Mouse (Mus musculus) embryonic facial prominence, embryonic 10.5 days (tissue): ENCODE data around the gene Evi5. TPM values are rescaled to one million over a fixed set of nuclear protein-coding genes. Genes with fewer than 3 reads are reported as not detected.

Experiments
- DNase-seq: peaks from one replicate; pipeline ENCODE4 v3.0.0-alpha.2; 2017; ENCODE audit warnings: low spot score
- H3K27ac ChIP-seq: fragments of 300-500 bp; sonication (generic); replicated peaks from 2 replicates; pipeline ENCODE4 v1.5.1; 2016; ENCODE audit warnings: mild to moderate bottlenecking
- H3K27me3 ChIP-seq: fragments of 300-500 bp; sonication (generic); replicated peaks from 2 replicates; pipeline ENCODE4 v1.6.1; 2016; ENCODE audit warnings: low read depth, mild to moderate bottlenecking; ENCODE audit not compliant: poor library complexity, severe bottlenecking
- H3K36me3 ChIP-seq: fragments of 300-500 bp; sonication (generic); replicated peaks from 2 replicates; pipeline ENCODE4 v1.6.1; 2016; ENCODE audit warnings: mild to moderate bottlenecking, moderate library complexity
- H3K4me1 ChIP-seq: fragments of 300-500 bp; sonication (generic); 2 replicates; pipeline ENCODE4 v1.6.1; 2016
- H3K4me3 ChIP-seq: fragments of 300-500 bp; sonication (generic); 2 replicates; pipeline ENCODE4 v1.5.1; 2016; ENCODE audit warnings: mild to moderate bottlenecking, moderate library complexity
- H3K9me3 ChIP-seq: fragments of 300-500 bp; sonication (generic); 2 replicates; pipeline ENCODE4 v1.6.1; 2016; ENCODE audit warnings: mild to moderate bottlenecking
- WGBS: fragments of 180-500 bp; shearing (Covaris S2); methylation state at CpG from one replicate; pipeline ENCODE4 v1.1.7; 2016; 5-methylcytosine and 5-hydroxymethylcytosine counted together
- polyA plus RNA-seq: library from polyadenylated mRNA; unstranded; fragments of >200 nt; fragmentation: Nextera tagmentation; extraction: Ambion mirVana; gene quantifications from 2 replicates; pipeline ENCODE4 v1.2.1, GENCODE M21; 2016

Gene Evi5
- 55.7 and 56.5 TPM in 2 replicates for polyA plus RNA-seq

- WGBS = 51% methylated on average over 4 of the region's 4 CpGs
- no peak for DNase-seq
- Histone ChIP-seq H3K27ac (no peak within 1 kb of the TSS), H3K4me3 (no peak within 1 kb of the TSS), H3K4me1 (0 out of 2 replicates have a peak, but pooled peaks cover 3% of the 10 kb centered on the region), H3K27me3 (peaks cover 16% of the 10 kb centered on the region), H3K36me3 (no peaks in the 10 kb centered on the region), H3K9me3 (no peaks in the 10 kb centered on the region)
These were observed at the start of gene Evi5 for GRCm38 (mm10) chr5:107874561-107875260. Evi5 (minus strand) TSS chr5:107875107.

GRCm38 (mm10) chr5:107924564-107924963 is 49.7 kb upstream of the Evi5 start:
- Histone ChIP-seq H3K27me3 (no peaks in the 10 kb centered on the region), H3K36me3 (no peaks in the 10 kb centered on the region), H3K4me1 (0 out of 2 replicates have a peak, but pooled peaks cover 3% of the 10 kb centered on the region), H3K9me3 (no peaks in the 10 kb centered on the region), H3K27ac (no peak overlapping the region), H3K4me3 (no peak overlapping the region)
- DNase-seq = no peak
- WGBS = 85% methylated on average over 8 of the region's 8 CpGs

- no peak for DNase-seq
- 88% methylated on average over 1 of the region's 1 CpGs for WGBS
- Histone ChIP-seq H3K27ac (no peak overlapping the region), H3K4me3 (no peak overlapping the region), H3K27me3 (no peaks in the 10 kb centered on the region), H3K4me1 (0 out of 2 replicates have a peak, but pooled peaks cover 3% of the 10 kb centered on the region), H3K9me3 (no peaks in the 10 kb centered on the region), H3K36me3 (no peaks in the 10 kb centered on the region)
These were observed 47.9 kb upstream of the Evi5 start for GRCm38 (mm10) chr5:107922836-107923235.

GRCm38 (mm10) chr5:107921400-107922252 is 46.7 kb upstream of the Evi5 start:
- Histone ChIP-seq H3K9me3 (no peaks in the 10 kb centered on the region), H3K27ac (no peak overlapping the region)
- 79% methylated on average over 2 of the region's 2 CpGs for WGBS

DNA sequence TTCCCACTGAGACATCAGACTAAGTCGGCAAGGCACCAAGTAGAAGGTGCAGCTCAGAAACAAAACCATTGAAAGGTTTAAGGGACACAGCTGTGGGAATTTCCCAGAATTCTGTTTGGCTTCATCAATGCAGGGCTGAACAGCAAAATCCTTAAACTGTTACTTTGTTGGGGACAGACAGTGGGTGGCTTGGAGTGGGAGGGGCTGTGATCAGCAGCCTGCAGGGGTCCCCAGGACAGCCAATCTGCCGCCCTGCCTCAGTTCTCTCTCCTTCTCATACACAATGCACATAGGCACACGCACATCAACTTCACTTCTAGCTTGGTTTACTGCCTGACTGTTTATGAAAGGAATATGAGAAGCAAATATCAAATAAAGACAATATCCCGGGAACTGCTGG is 40.4 kb upstream of the Evi5 start:
- Histone ChIP-seq H3K27ac (no peak overlapping the region), H3K9me3 (no peaks in the 10 kb centered on the region)

More at GRCm38 (mm10) chr5:107921400-107922252, 46.7 kb upstream of the Evi5 start:
- Histone ChIP-seq H3K27me3 (no peaks in the 10 kb centered on the region), H3K4me3 (no peak overlapping the region), H3K36me3 (no peaks in the 10 kb centered on the region), H3K4me1 (0 out of 2 replicates have a peak, but pooled peaks cover 3% of the 10 kb centered on the region)
- DNase-seq = no peak

GRCm38 (mm10) chr5:107911012-107911411 is 36.1 kb upstream of the Evi5 start:
- no peaks in the 10 kb centered on the region for H3K9me3 ChIP-seq
- H3K27ac ChIP-seq = no peak overlapping the region
- 90% methylated on average over 5 of the region's 5 CpGs for WGBS
- DNase-seq = no peak
- H3K4me1 ChIP-seq = no peaks in the 10 kb centered on the region
- H3K4me3 ChIP-seq = no peak overlapping the region
- H3K27me3 ChIP-seq = no peaks in the 10 kb centered on the region
- peaks cover 50% of the 10 kb centered on the region for H3K36me3 ChIP-seq

More for the DNA sequence above, 40.4 kb upstream of the Evi5 start:
- peaks cover 8% of the 10 kb centered on the region for H3K36me3 ChIP-seq
- no peak for DNase-seq
- H3K27me3 ChIP-seq = no peaks in the 10 kb centered on the region
- 44% methylated on average over 4 of the region's 4 CpGs for WGBS
- no peak overlapping the region for H3K4me3 ChIP-seq
- no peaks in the 10 kb centered on the region for H3K4me1 ChIP-seq

DNA sequence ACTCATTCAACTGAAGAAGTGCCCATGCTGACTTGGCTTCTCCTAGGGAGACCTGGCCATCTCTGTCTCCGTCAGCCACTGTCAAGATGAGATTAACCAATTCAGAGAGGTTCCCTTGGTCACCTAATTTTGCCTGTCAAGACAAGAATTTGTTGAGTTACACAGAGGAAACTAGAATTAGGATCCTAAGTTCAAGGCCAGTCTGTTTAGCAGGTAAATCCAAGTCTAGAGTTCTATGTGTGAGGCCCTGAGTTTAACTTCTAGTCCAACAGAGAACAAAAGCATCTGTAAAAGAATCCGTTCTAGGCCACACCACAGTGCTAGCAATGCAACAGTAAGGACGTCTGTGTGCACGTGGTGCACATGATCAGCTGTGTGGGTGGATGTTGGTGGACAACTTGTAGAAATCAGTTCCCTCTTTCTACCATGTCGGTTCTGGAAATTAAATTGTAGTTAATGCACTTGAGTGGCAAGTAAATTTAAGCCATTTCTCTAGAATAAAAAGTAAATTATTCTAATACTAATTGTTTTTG is 35.2 kb upstream of the Evi5 start:
- no peak overlapping the region for H3K4me3 ChIP-seq
- H3K4me1 ChIP-seq = no peaks in the 10 kb centered on the region
- 67% methylated on average over 5 of the region's 5 CpGs for WGBS
- no peak for DNase-seq
- no peaks in the 10 kb centered on the region for H3K27me3 ChIP-seq
- H3K27ac ChIP-seq = no peak overlapping the region
- H3K9me3 ChIP-seq = no peaks in the 10 kb centered on the region
- peaks cover 59% of the 10 kb centered on the region for H3K36me3 ChIP-seq

DNA sequence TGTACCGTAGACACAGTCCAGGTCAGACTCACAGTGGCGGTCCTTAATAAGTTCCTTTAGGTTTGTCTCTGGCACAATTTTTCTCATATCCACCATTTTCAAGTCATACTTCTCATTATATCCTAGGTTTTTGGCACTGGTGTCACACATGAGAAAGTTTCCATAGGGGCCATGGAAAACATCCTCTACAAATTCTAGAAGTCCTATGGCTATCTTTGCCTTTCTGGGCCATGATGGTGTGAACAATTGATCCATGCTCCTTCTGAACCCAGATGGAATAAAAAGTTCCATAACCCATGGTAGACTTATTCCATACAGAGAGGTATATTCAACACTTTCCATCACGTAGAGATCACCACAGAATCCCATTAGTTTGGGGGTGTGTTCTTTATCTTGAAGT is 34.8 kb upstream of the Evi5 start:
- Histone ChIP-seq H3K36me3 (peaks cover 64% of the 10 kb centered on the region), H3K9me3 (no peaks in the 10 kb centered on the region), H3K4me3 (no peak overlapping the region), H3K27ac (no peak overlapping the region), H3K4me1 (no peaks in the 10 kb centered on the region), H3K27me3 (no peaks in the 10 kb centered on the region)
- 88% methylated on average over 3 of the region's 3 CpGs for WGBS
- no peak for DNase-seq

- Histone ChIP-seq H3K4me1 (no peaks in the 10 kb centered on the region), H3K27me3 (no peaks in the 10 kb centered on the region), H3K36me3 (peaks cover 74% of the 10 kb centered on the region), H3K4me3 (no peak overlapping the region), H3K9me3 (no peaks in the 10 kb centered on the region), H3K27ac (no peak overlapping the region)
- WGBS = 91% methylated on average over 2 of the region's 2 CpGs
- no peak for DNase-seq
These were observed 33.7 kb upstream of the Evi5 start for GRCm38 (mm10) chr5:107908514-107909110.

- no peak overlapping the region for H3K27ac ChIP-seq
- no peaks in the 10 kb centered on the region for H3K9me3 ChIP-seq
- H3K4me3 ChIP-seq = no peak overlapping the region
- peaks cover 10% of the 10 kb centered on the region for H3K4me1 ChIP-seq
- H3K36me3 ChIP-seq = peaks cover 75% of the 10 kb centered on the region
- no peak for DNase-seq
- no peaks in the 10 kb centered on the region for H3K27me3 ChIP-seq
- WGBS = 83% methylated on average over 3 of the region's 3 CpGs
These were observed 29.4 kb upstream of the Evi5 start for GRCm38 (mm10) chr5:107904325-107904724.

DNA sequence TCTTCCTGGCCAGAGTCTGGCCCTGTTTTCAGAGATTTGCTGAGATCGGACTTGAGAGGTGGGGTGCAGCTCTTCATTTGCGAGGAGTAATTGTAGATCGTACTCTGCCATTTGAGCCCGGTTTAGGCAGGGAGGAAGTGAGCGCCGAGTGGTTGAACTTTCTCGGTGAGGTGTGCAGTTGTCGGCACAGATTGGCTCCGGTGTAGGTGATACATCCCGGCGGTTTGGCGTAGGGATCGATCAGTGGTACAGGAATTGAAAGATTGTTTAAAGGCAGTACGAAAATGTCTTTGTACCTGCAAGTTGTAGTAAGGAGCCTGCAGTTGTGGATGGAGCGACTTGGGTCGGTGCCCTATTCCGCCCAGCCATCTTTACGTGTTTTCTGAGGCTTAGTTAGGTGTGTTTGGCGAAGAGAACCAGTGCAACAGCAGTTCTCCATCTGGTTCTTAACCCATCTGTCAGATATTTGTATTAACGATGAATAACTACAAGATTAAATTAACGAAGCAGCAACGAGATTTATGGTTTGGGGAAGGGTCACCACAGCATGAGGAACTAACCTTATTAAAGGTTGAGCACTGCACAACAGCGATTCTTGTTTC is 26.2 kb upstream of the Evi5 start:
- peak overlapping the region; percentile 99 for H3K4me3 ChIP-seq
- H3K9me3 ChIP-seq = no peaks in the 10 kb centered on the region
- H3K27me3 ChIP-seq = no peaks in the 10 kb centered on the region
- no peak for DNase-seq
- peaks cover 10% of the 10 kb centered on the region for H3K4me1 ChIP-seq
- H3K36me3 ChIP-seq = peaks cover 43% of the 10 kb centered on the region
- peak overlapping the region; percentile 96 for H3K27ac ChIP-seq
- WGBS = under 1% methylated on average over 23 of the region's 23 CpGs
